Mouse (Mus musculus) gonadal fat pad, adult 2 months (tissue): ENCODE measurements around the gene Lamb2. TPM values are rescaled to one million over a fixed set of nuclear protein-coding genes. Genes with fewer than 3 reads are reported as not detected.

Experiments used
- polyA plus RNA-seq: library from polyadenylated mRNA; depleted of rRNA; stranded (reverse); fragments of >200 nt; gene quantifications from 2 replicates; pipeline ENCODE4 v1.2.3, GENCODE M21; 2012; rRNA removed

Lamb2 gene
- polyA plus RNA-seq, 1 experiment, result 174 TPM

Other genes starting within 250 kb of the Lamb2 start
- 60.0 and 110 TPM in 2 replicates for gene Dag1, start 215.8 kb upstream of the Lamb2 start, polyA plus RNA-seq
- 26.4 and 27.3 TPM in 2 replicates for gene Nicn1, start 189.3 kb upstream of the Lamb2 start, polyA plus RNA-seq
- gene Amt, start 182.9 kb upstream of the Lamb2 start, polyA plus RNA-seq, result 37.3 and 45.6 TPM in 2 replicates
- gene Rhoa, start 173.6 kb upstream of the Lamb2 start, polyA plus RNA-seq, result 151 and 208 TPM in 2 replicates
- gene Tcta, start 173.6 kb upstream of the Lamb2 start, polyA plus RNA-seq, result 78.7 and 101 TPM in 2 replicates
- 823 and 905 TPM in 2 replicates for gene Gpx1, start 140.8 kb upstream of the Lamb2 start, polyA plus RNA-seq
- 66.8 and 69.5 TPM in 2 replicates for gene Usp4, start 131.9 kb upstream of the Lamb2 start, polyA plus RNA-seq
- gene 1700102P08Rik, start 86.9 kb upstream of the Lamb2 start, polyA plus RNA-seq, result 0.25 and 0.34 TPM in 2 replicates
- 0.04 and 0.16 TPM in 2 replicates for gene Ccdc36, start 51.3 kb upstream of the Lamb2 start, polyA plus RNA-seq
- gene BC048562, start 43.3 kb upstream of the Lamb2 start, polyA plus RNA-seq, result not detected in 2 replicates
- gene Ccdc71, start 19.2 kb upstream of the Lamb2 start, polyA plus RNA-seq, result 21.5 and 23.2 TPM in 2 replicates
- gene Klhdc8b, start 18.2 kb upstream of the Lamb2 start, polyA plus RNA-seq, result 56.8 and 58.8 TPM in 2 replicates
- gene Usp19, start 10.9 kb downstream of the Lamb2 start, polyA plus RNA-seq, result 150 and 161 TPM in 2 replicates
- 248 and 249 TPM in 2 replicates for gene Qars, start 28.0 kb downstream of the Lamb2 start, polyA plus RNA-seq
- 92.2 and 108 TPM in 2 replicates for gene Qrich1, start 37.1 kb downstream of the Lamb2 start, polyA plus RNA-seq
- gene Impdh2, start 80.5 kb downstream of the Lamb2 start, polyA plus RNA-seq, result 79.5 and 90.1 TPM in 2 replicates
- 49.3 and 63.1 TPM in 2 replicates for gene Ndufaf3, start 87.7 kb downstream of the Lamb2 start, polyA plus RNA-seq
- 197 and 214 TPM in 2 replicates for gene Dalrd3, start 90.2 kb downstream of the Lamb2 start, polyA plus RNA-seq
- 48.1 and 59.1 TPM in 2 replicates for gene Wdr6, start 99.0 kb downstream of the Lamb2 start, polyA plus RNA-seq
- gene P4htm, start 117.9 kb downstream of the Lamb2 start, polyA plus RNA-seq, result 9.5 and 11.4 TPM in 2 replicates
- 40.2 and 44.6 TPM in 2 replicates for gene Arih2, start 169.7 kb downstream of the Lamb2 start, polyA plus RNA-seq
- gene Slc25a20, start 182.4 kb downstream of the Lamb2 start, polyA plus RNA-seq, result 29.2 and 30.0 TPM in 2 replicates
- 18.3 and 18.9 TPM in 2 replicates for gene Prkar2a, start 209.6 kb downstream of the Lamb2 start, polyA plus RNA-seq